Mouse (Mus musculus) embryonic facial prominence, embryonic 14.5 days (tissue): ENCODE measurements around the gene Ubac2. TPM values are rescaled to one million over a fixed set of nuclear protein-coding genes. Genes with fewer than 3 reads are reported as not detected.
A peak's percentile ranks its signal among the peaks of the same experiment; 100 is the strongest.

Experiments
- ATAC-seq: fragments of 200-750 bp; cut with Nextera tagmentation; 2 replicates; pipeline ENCODE4 v1.8.0; 2017; ENCODE audit warnings: low read depth, moderate number of reproducible peaks, moderate TSS enrichment
- DNase-seq: peaks from one replicate; pipeline ENCODE4 v3.0.0-alpha.2; 2015; ENCODE audit warnings: low spot score
- H3K27ac ChIP-seq: fragments of 300-500 bp; sonication (generic); replicated peaks from 2 replicates; pipeline ENCODE4 v1.5.1; 2014; ENCODE audit warnings: low read depth, mild to moderate bottlenecking, low read length, moderate library complexity
- H3K27me3 ChIP-seq: fragments of 300-500 bp; sonication (generic); replicated peaks from 2 replicates; pipeline ENCODE4 v1.6.1; 2014; ENCODE audit warnings: low read length; ENCODE audit not compliant: control insufficient read depth, insufficient read depth
- H3K36me3 ChIP-seq: fragments of 300-500 bp; sonication (generic); 2 replicates; pipeline ENCODE4 v1.6.1; 2014; ENCODE audit warnings: low read length, mixed read lengths; ENCODE audit not compliant: control insufficient read depth, insufficient read depth
- H3K4me1 ChIP-seq: fragments of 300-500 bp; sonication (generic); 2 replicates; pipeline ENCODE4 v1.6.1; 2014; ENCODE audit warnings: antibody characterized with exemption, low read length; ENCODE audit not compliant: control insufficient read depth, insufficient read depth
- H3K4me2 ChIP-seq: fragments of 300-500 bp; sonication (generic); 2 replicates; pipeline ENCODE4 v1.6.1; 2014; ENCODE audit warnings: low read depth, mild to moderate bottlenecking, low read length, moderate library complexity, mixed read lengths
- H3K4me3 ChIP-seq: fragments of 300-500 bp; sonication (generic); 2 replicates; pipeline ENCODE4 v1.5.1; 2014; ENCODE audit warnings: low read depth, mild to moderate bottlenecking, low read length
- H3K9ac ChIP-seq: fragments of 300-500 bp; sonication (generic); 2 replicates; pipeline ENCODE4 v1.6.1; 2014; ENCODE audit warnings: low read depth, mild to moderate bottlenecking, low read length, moderate library complexity, mixed read lengths
- H3K9me3 ChIP-seq: fragments of 300-500 bp; sonication (generic); 2 replicates; pipeline ENCODE4 v1.6.1; 2016; ENCODE audit warnings: low read length; ENCODE audit not compliant: control insufficient read depth
- WGBS: fragments of 180-500 bp; shearing (Covaris S2); extraction: QIAGEN DNeasy Blood & Tissue Kit; methylation state at CpG from one replicate; pipeline ENCODE4 v1.1.7; 2014; 5-methylcytosine and 5-hydroxymethylcytosine counted together
- polyA plus RNA-seq: library from polyadenylated mRNA; unstranded; fragments of >200 nt; fragmentation: Nextera tagmentation; extraction: Ambion mirVana; gene quantifications from 2 replicates; pipeline ENCODE4 v1.2.1, GENCODE M21; 2014

The Ubac2 gene
- polyA plus RNA-seq, 1 experiment from 2014 or later, result 60.1 TPM

GRCm38 (mm10) chr14:121946131-121946530, 67.7 kb downstream of the Ubac2 start:
- ATAC-seq, result no peak
- H3K4me2 ChIP-seq, result no peak overlapping the region
- no peak for DNase-seq
- no peak overlapping the region for H3K9ac ChIP-seq
- H3K36me3 ChIP-seq, result no peaks in the 10 kb centered on the region
- H3K27ac ChIP-seq, result no peak overlapping the region
- H3K9me3 ChIP-seq, result 0 out of 2 replicates have a peak, but pooled peaks cover 4% of the 10 kb centered on the region
- WGBS, result 72% methylated on average over 5 of the region's 5 CpGs
- H3K27me3 ChIP-seq, result no peaks in the 10 kb centered on the region
- no peak overlapping the region for H3K4me3 ChIP-seq
- H3K4me1 ChIP-seq, result no peaks in the 10 kb centered on the region

- WGBS, result 60% methylated on average over 8 of the region's 8 CpGs
- peak overlapping the region; percentile 58 for H3K27ac ChIP-seq
- no peak for ATAC-seq
- H3K9ac ChIP-seq, result no peak overlapping the region
- no peaks in the 10 kb centered on the region for H3K27me3 ChIP-seq
- no peaks in the 10 kb centered on the region for H3K4me1 ChIP-seq
- DNase-seq, result no peak
- no peaks in the 10 kb centered on the region for H3K36me3 ChIP-seq
- H3K9me3 ChIP-seq, result 0 out of 2 replicates have a peak, but pooled peaks cover 4% of the 10 kb centered on the region
- no peak overlapping the region for H3K4me2 ChIP-seq
- H3K4me3 ChIP-seq, result no peak overlapping the region
Observed at GRCm38 (mm10) chr14:121946728-121947127, 68.3 kb downstream of the Ubac2 start.

GRCm38 (mm10) chr14:121947201-121947760, 68.9 kb downstream of the Ubac2 start:
- Histone ChIP-seq H3K27ac (0 out of 2 replicates have a peak overlapping the region, but pooled peaks have one; percentile 33), H3K4me3 (no peak overlapping the region), H3K4me1 (no peaks in the 10 kb centered on the region), H3K27me3 (no peaks in the 10 kb centered on the region), H3K4me2 (no peak overlapping the region), H3K9ac (no peak overlapping the region), H3K36me3 (no peaks in the 10 kb centered on the region), H3K9me3 (0 out of 2 replicates have a peak, but pooled peaks cover 4% of the 10 kb centered on the region)
- DNase-seq, result no peak
- ATAC-seq, result no peak
- WGBS, result 59% methylated on average over 8 of the region's 8 CpGs

- no peak overlapping the region for H3K4me3 ChIP-seq
- DNase-seq, result no peak
- no peak overlapping the region for H3K4me2 ChIP-seq
- H3K27me3 ChIP-seq, result no peaks in the 10 kb centered on the region
- H3K27ac ChIP-seq, result no peak overlapping the region
- no peaks in the 10 kb centered on the region for H3K4me1 ChIP-seq
- no peak overlapping the region for H3K9ac ChIP-seq
- no peak for ATAC-seq
- no peaks in the 10 kb centered on the region for H3K36me3 ChIP-seq
- H3K9me3 ChIP-seq, result 0 out of 2 replicates have a peak, but pooled peaks cover 2% of the 10 kb centered on the region
- WGBS, result 77% methylated on average over 3 of the region's 3 CpGs
Observed at GRCm38 (mm10) chr14:121947966-121948365, 69.5 kb downstream of the Ubac2 start.

DNA sequence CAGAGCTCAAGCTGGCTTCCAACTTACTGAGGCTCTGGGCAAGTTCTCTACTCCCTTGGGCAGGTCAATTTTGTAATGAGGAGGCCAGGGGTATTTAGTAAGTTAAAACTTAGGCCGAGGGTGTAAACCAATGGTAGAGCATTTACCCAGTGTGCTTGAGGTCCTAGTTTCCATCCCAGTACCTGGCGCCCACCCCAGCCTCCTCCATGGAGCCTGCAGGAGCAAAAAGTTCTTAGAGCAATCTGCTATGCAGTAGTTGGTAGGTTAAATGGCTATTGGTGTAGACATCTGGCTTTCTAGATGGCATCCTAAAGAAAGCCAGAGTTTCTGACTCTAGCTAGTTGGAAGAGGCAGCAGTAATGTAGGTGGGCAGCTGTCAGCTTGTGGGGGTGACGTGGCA, 71.0 kb downstream of the Ubac2 start:
- 0 out of 2 replicates have a peak, but pooled peaks cover 5% of the 10 kb centered on the region for H3K36me3 ChIP-seq
- no peaks in the 10 kb centered on the region for H3K4me1 ChIP-seq
- ATAC-seq (no peak), DNase-seq (no peak)
- H3K9ac ChIP-seq, result no peak overlapping the region
- H3K27ac ChIP-seq, result no peak overlapping the region
- no peak overlapping the region for H3K4me2 ChIP-seq
- WGBS, result 87% methylated on average over 3 of the region's 3 CpGs
- no peaks in the 10 kb centered on the region for H3K27me3 ChIP-seq
- H3K9me3 ChIP-seq, result no peaks in the 10 kb centered on the region
- no peak overlapping the region for H3K4me3 ChIP-seq

DNA sequence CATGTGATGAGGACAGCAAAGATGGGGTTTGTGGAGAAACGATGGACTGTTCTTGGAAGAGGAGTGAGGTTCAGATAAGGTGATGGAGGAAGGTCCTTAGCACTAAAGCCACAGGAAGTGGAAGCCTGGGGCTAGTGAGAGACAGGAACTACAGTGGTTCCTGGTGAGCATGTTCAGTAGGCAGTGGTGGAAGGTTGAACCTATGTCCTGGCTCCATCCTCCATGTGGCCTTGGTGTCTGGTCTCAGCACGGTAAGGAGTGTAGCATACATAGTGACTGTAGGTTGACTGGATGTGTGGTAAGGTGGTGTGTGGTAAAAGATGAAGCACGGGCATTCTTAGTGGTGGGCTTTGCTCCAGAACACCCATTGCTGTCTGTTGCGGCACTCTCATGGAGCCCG, 71.5 kb downstream of the Ubac2 start:
- 95% methylated on average over 5 of the region's 5 CpGs for WGBS
- H3K36me3 ChIP-seq, result 0 out of 2 replicates have a peak, but pooled peaks cover 7% of the 10 kb centered on the region
- H3K4me1 ChIP-seq, result no peaks in the 10 kb centered on the region; the same call in 1 of the 2 replicates
- no peaks in the 10 kb centered on the region for H3K27me3 ChIP-seq
- H3K4me3 ChIP-seq, result no peak overlapping the region
- H3K4me2 ChIP-seq, result no peak overlapping the region
- no peak overlapping the region for H3K9ac ChIP-seq
- H3K27ac ChIP-seq, result no peak overlapping the region
- ATAC-seq (no peak), DNase-seq (no peak)
- H3K9me3 ChIP-seq, result no peaks in the 10 kb centered on the region

GRCm38 (mm10) chr14:121951399-121952045, 73.1 kb downstream of the Ubac2 start:
- no peak overlapping the region for H3K4me3 ChIP-seq
- H3K4me2 ChIP-seq, result no peak overlapping the region
- no peaks in the 10 kb centered on the region for H3K9me3 ChIP-seq
- no peak overlapping the region for H3K9ac ChIP-seq
- WGBS, result 82% methylated on average over 2 of the region's 2 CpGs
- no peak overlapping the region for H3K27ac ChIP-seq
- H3K36me3 ChIP-seq, result 0 out of 2 replicates have a peak, but pooled peaks cover 7% of the 10 kb centered on the region
- DNase-seq, result no peak
- no peak for ATAC-seq
- no peaks in the 10 kb centered on the region; the same call in 1 of the 2 replicates for H3K4me1 ChIP-seq
- H3K27me3 ChIP-seq, result no peaks in the 10 kb centered on the region

DNA sequence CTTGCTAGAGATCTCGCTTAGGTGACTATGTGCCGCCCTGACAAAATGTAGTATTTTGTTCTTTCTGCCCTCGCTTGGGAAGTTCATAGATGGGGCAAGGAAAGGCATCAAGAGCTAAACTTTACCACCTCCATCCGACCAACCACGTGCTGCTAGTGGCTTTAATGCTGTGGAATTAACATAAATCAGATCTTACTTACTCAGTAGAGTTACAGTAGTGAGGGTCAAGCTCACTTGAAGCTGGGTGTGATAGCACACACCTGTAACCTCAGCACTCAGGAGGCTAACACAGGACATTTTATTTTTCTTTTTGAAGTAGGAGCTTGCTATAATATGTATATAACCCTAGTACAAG, 73.6 kb downstream of the Ubac2 start:
- Histone ChIP-seq H3K4me1 (no peaks in the 10 kb centered on the region; the same call in 1 of the 2 replicates), H3K4me3 (no peak overlapping the region), H3K27ac (no peak overlapping the region), H3K4me2 (no peak overlapping the region), H3K9me3 (no peaks in the 10 kb centered on the region), H3K36me3 (0 out of 2 replicates have a peak, but pooled peaks cover 7% of the 10 kb centered on the region), H3K27me3 (no peaks in the 10 kb centered on the region), H3K9ac (no peak overlapping the region)
- ATAC-seq (no peak), DNase-seq (no peak)
- 88% methylated on average over 5 of the region's 5 CpGs for WGBS

DNA sequence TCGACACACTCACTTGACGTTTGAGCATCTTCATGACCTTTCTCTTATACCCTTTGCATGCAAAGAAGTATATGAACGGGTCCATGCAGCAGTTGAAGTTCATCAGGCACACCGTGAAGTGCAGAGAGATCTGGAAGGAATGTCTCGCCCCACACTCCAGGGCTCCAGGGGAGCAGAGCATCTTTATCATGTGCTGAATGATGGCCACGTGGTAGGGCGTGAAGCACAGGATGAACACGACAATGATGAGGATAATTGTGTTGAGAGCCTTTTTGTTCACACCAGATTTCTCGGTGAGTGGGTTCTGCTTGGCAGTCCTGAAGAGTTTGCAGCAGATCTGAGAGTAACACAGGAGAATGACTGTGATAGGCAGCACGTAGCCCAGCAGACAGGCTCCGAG, 75.7 kb downstream of the Ubac2 start:
- ATAC-seq (no peak), DNase-seq (no peak)
- H3K27me3 ChIP-seq, result no peaks in the 10 kb centered on the region
- H3K36me3 ChIP-seq, result 0 out of 2 replicates have a peak, but pooled peaks cover 7% of the 10 kb centered on the region
- H3K4me2 ChIP-seq, result no peak overlapping the region
- 96% methylated on average over 11 of the region's 11 CpGs for WGBS
- H3K4me3 ChIP-seq, result no peak overlapping the region
- H3K27ac ChIP-seq, result no peak overlapping the region
- no peak overlapping the region for H3K9ac ChIP-seq
- no peaks in the 10 kb centered on the region; the same call in 1 of the 2 replicates for H3K4me1 ChIP-seq
- no peaks in the 10 kb centered on the region for H3K9me3 ChIP-seq
